8 mouse cellular contexts compared by ENCODE assay signal in genomic region chr1:79760656-79761055, GRCm38 (mm10). TPM values are rescaled to one million over a fixed set of nuclear protein-coding genes. Genes with fewer than 3 reads are reported as not detected.
DNase-seq lines count a peak whose midpoint lies in the region; ATAC-seq lines count a peak whose summit lies in the region.

No protein-coding gene starts in this region.

- H3K9ac ChIP-seq in heart, embryonic 11.5 days (ENCODE audit: low read depth, low read length), result peak overlapping the region; percentile 94
- H3K9ac ChIP-seq in midbrain, embryonic 14.5 days (replicated peaks; ENCODE audit: low read length), result peak overlapping the region; percentile 90

- H3K4me1 ChIP-seq in brown adipose tissue, adult 24 weeks (ENCODE audit: control insufficient read depth, insufficient read depth, insufficient read length, low read length), result peaks cover 23% of the 10 kb centered on the region
- peaks cover 14% of the 10 kb centered on the region; the same call in 1 of the 2 replicates for H3K4me1 ChIP-seq in heart, embryonic 11.5 days (ENCODE audit: control insufficient read depth, insufficient read depth, low read length)
- H3K4me1 ChIP-seq in midbrain, embryonic 14.5 days (ENCODE audit: control insufficient read depth, insufficient read depth, low read length), result peaks cover 31% of the 10 kb centered on the region

- H3K36me3 ChIP-seq in heart, embryonic 11.5 days (ENCODE audit: control insufficient read depth, insufficient read depth, low read length), result no peaks in the 10 kb centered on the region
- H3K36me3 ChIP-seq in midbrain, embryonic 14.5 days (ENCODE audit: control insufficient read depth, insufficient read depth, low read length), result no peaks in the 10 kb centered on the region

- H3K9me3 ChIP-seq in heart, embryonic 11.5 days (replicated peaks; ENCODE audit: control insufficient read depth, low read length), result no peaks in the 10 kb centered on the region
- H3K9me3 ChIP-seq in midbrain, embryonic 14.5 days (ENCODE audit: control insufficient read depth, low read length), result no peaks in the 10 kb centered on the region

- H3K4me3 ChIP-seq in brown adipose tissue, adult 24 weeks (ENCODE audit: insufficient read depth, low read depth, low read length), result peak overlapping the region; percentile 96
- H3K4me3 ChIP-seq in heart, embryonic 11.5 days (ENCODE audit: low read depth, low read length), result peak overlapping the region; percentile 87
- H3K4me3 ChIP-seq in midbrain, embryonic 14.5 days (replicated peaks; ENCODE audit: low read depth, low read length), result peak overlapping the region; percentile 85

- peak; percentile 38 for DNase-seq in retina, embryonic 14.5 days (ENCODE audit: low spot score)
- no peak for DNase-seq in retina, postnatal 1 day
- DNase-seq in kidney, postnatal 10 days, result peak; percentile 74
- peak; percentile 25 for DNase-seq in midbrain, embryonic 14.5 days
- DNase-seq in spleen, postnatal 36 days (ENCODE audit: low spot score in 2 of 2), result no peak
- no peak for DNase-seq in left cerebral cortex, postnatal 10 days (ENCODE audit: extremely low spot score in 1 of 2, low spot score in 2 of 2)

- 9% methylated on average over 11 of the region's 11 CpGs for WGBS in heart, embryonic 11.5 days (ENCODE audit: insufficient replicate concordance)
- WGBS in midbrain, embryonic 14.5 days, result 14% methylated on average over 11 of the region's 11 CpGs

- peak overlapping the region; percentile 96 for H3K4me2 ChIP-seq in heart, embryonic 11.5 days
- peak overlapping the region; percentile 66 for H3K4me2 ChIP-seq in midbrain, embryonic 14.5 days (ENCODE audit: low read length)

- intact Hi-C loops in left cerebral cortex, postnatal 10 days (cut with DNase I), result no loop called here

- H3K27me3 ChIP-seq in heart, embryonic 11.5 days (ENCODE audit: control insufficient read depth, insufficient read depth, low read length), result no peaks in the 10 kb centered on the region
- H3K27me3 ChIP-seq in midbrain, embryonic 14.5 days (ENCODE audit: control insufficient read depth, insufficient read depth, low read length), result no peaks in the 10 kb centered on the region

- H3K27ac ChIP-seq in brown adipose tissue, adult 24 weeks (replicated peaks; ENCODE audit: low read depth, low read length), result peak overlapping the region; percentile 22; the same call in 1 of the 2 replicates
- no peak overlapping the region for H3K27ac ChIP-seq in heart, embryonic 11.5 days (ENCODE audit: low read depth, low read length)
- no peak overlapping the region for H3K27ac ChIP-seq in midbrain, embryonic 14.5 days (replicated peaks; ENCODE audit: low read depth, low read length)

- ATAC-seq in heart, embryonic 11.5 days (replicated peaks; ENCODE audit: insufficient number of reproducible peaks, low FRiP score, low TSS enrichment), result 0 out of 2 replicates have a peak, but pooled peaks have one; percentile 6
- peak; percentile 17 for ATAC-seq in midbrain, embryonic 14.5 days (ENCODE audit: low FRiP score, low TSS enrichment)

RNA-seq across cellular contexts. Expression of gene Mrpl44, which starts 15.2 kb away (rescaled TPM):
- 52.1 and 52.2 TPM in 2 replicates for polyA plus RNA-seq in brown adipose tissue, adult 24 weeks (2012; ENCODE audit: insufficient read depth, insufficient read length, missing spikeins)
- 45.3 and 49.0 TPM in 2 replicates for polyA plus RNA-seq in heart, embryonic 11.5 days (2014; fragmentation: Nextera tagmentation; extraction: Ambion mirVana)
- 38.7 and 42.6 TPM in 2 replicates for polyA plus RNA-seq in midbrain, embryonic 14.5 days (2014; fragmentation: Nextera tagmentation; extraction: Ambion mirVana)
- 10 to 100 TPM; 20.8 to 22.6 TPM for total RNA-seq in left cerebral cortex, postnatal 10 days (2021)

RNA-seq across cellular contexts. Expression of gene Wdfy1, which starts 15.3 kb away (rescaled TPM):
- 4.0 and 5.8 TPM in 2 replicates for polyA plus RNA-seq in brown adipose tissue, adult 24 weeks (2012; ENCODE audit: insufficient read depth, insufficient read length, missing spikeins)
- polyA plus RNA-seq in heart, embryonic 11.5 days (2014; fragmentation: Nextera tagmentation; extraction: Ambion mirVana), result 23.7 and 24.5 TPM in 2 replicates
- polyA plus RNA-seq in midbrain, embryonic 14.5 days (2014; fragmentation: Nextera tagmentation; extraction: Ambion mirVana), result 99.6 and 132 TPM in 2 replicates
- 10 to 100 TPM; 42.8 to 44.3 TPM for total RNA-seq in left cerebral cortex, postnatal 10 days (2021)

Comparison
In these comparisons a context has a peak if more than half of its experiments do, and no peak if none do; other contexts are left out.
1. DNase-seq: peak in retina, embryonic 14.5 days (single experiment), kidney, postnatal 10 days (single experiment) and midbrain, embryonic 14.5 days (single experiment); none in retina, postnatal 1 day (single experiment), spleen, postnatal 36 days (0 of 2) and left cerebral cortex, postnatal 10 days (0 of 2).
2. Peak in every context shown above with its lines, with median percentiles within 50 percentile points of each other: H3K4me3 ChIP-seq.